Mouse (Mus musculus) thymus, postnatal 36 days (tissue): ENCODE data around the gene Lonp2.

Experiments
- DNase-seq, 2 experiments: peaks; one replicate each; pipeline ENCODE4 v3.0.0; 2022; ENCODE audit warnings: mixed read lengths in 2 of 2

Gene Lonp2

GRCm38 (mm10) chr8:86623911-86624731 is at the start of gene Lonp2:
TSS of gene Lonp2 (plus strand) at chr8:86624043.
- peak; percentile 98 to 99 for DNase-seq

GRCm38 (mm10) chr8:86577547-86577946 is 46.3 kb upstream of the Lonp2 start:
- no peak for DNase-seq

GRCm38 (mm10) chr8:86578076-86578475 is 45.8 kb upstream of the Lonp2 start:
- no peak for DNase-seq

GRCm38 (mm10) chr8:86578693-86579092 is 45.1 kb upstream of the Lonp2 start:
- no peak for DNase-seq

GRCm38 (mm10) chr8:86580458-86580857 is 43.4 kb upstream of the Lonp2 start, which contains the start of gene Abcc12:
TSS of gene Abcc12 (minus strand) at chr8:86580686.
- no peak for DNase-seq

GRCm38 (mm10) chr8:86581921-86582331 is 41.9 kb upstream of the Lonp2 start:
- DNase-seq = no peak

- DNase-seq = peak; percentile 75 to 81
Observed at GRCm38 (mm10) chr8:86585118-86585517, 38.7 kb upstream of the Lonp2 start.

GRCm38 (mm10) chr8:86585532-86585931 is 38.3 kb upstream of the Lonp2 start:
- peak; percentile 78 to 80 for DNase-seq

GRCm38 (mm10) chr8:86586058-86586457 is 37.8 kb upstream of the Lonp2 start:
- no peak for DNase-seq

- peak; percentile 19 for DNase-seq
Observed at GRCm38 (mm10) chr8:86586642-86587041, 37.2 kb upstream of the Lonp2 start.

- no peak for DNase-seq
Observed at GRCm38 (mm10) chr8:86588338-86588737, 35.5 kb upstream of the Lonp2 start.

- no peak for DNase-seq
Observed at GRCm38 (mm10) chr8:86593099-86593498, 30.7 kb upstream of the Lonp2 start.

- DNase-seq = no peak
Observed at GRCm38 (mm10) chr8:86594159-86594796, 29.6 kb upstream of the Lonp2 start.

GRCm38 (mm10) chr8:86595671-86596070 is 28.2 kb upstream of the Lonp2 start:
- no peak for DNase-seq

GRCm38 (mm10) chr8:86597681-86598080 is 26.2 kb upstream of the Lonp2 start:
- no peak for DNase-seq

GRCm38 (mm10) chr8:86599299-86599698 is 24.5 kb upstream of the Lonp2 start:
- DNase-seq = no peak

- no peak for DNase-seq
Observed at GRCm38 (mm10) chr8:86600311-86600710, 23.5 kb upstream of the Lonp2 start.

GRCm38 (mm10) chr8:86603174-86603573 is 20.7 kb upstream of the Lonp2 start:
- DNase-seq = no peak

- no peak for DNase-seq
Observed at GRCm38 (mm10) chr8:86604676-86605075, 19.2 kb upstream of the Lonp2 start.

- DNase-seq = no peak
Observed at GRCm38 (mm10) chr8:86613798-86614197, 10.0 kb upstream of the Lonp2 start.

GRCm38 (mm10) chr8:86615095-86615769 is 8.6 kb upstream of the Lonp2 start:
- no peak for DNase-seq

GRCm38 (mm10) chr8:86617759-86618387 is 6.0 kb upstream of the Lonp2 start:
- DNase-seq = no peak

- DNase-seq = no peak
Observed at GRCm38 (mm10) chr8:86623551-86623910, 312 bp upstream of the Lonp2 start.
